13 mouse cellular contexts compared by ENCODE assay signal in the genomic region with DNA sequence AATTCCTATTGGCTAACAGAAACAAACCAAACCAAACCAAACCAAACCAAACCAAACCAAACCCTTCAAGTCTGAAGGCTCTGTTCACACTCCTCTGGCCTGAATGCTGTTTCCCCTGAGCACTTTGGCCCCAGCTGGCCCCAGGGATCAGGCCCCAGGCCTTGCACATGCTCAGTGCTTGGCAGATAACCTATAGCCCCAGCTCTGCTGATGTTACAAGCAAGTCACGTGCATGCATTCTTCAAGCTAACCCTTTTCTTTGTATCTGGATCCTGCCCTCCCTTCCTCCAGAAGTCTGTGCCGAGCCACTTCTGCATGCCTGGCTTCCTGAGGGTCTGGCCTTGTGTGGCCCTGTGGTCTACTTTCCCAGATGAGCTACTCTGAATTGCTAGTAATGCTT. TPM values are rescaled to one million over a fixed set of nuclear protein-coding genes. Genes with fewer than 3 reads are reported as not detected.
DNase-seq lines count a peak whose midpoint lies in the region; ATAC-seq and TF ChIP-seq lines count a peak whose summit lies in the region.
"Had no signal": no experiment of that assay in that cellular context is flagged by ENCODE, and none has a peak within 500 bp of the region (broad histone marks: within the 10 kb centered on the region; RNA-seq: fewer than 3 reads in every experiment).

No protein-coding gene starts in this region.

- intact Hi-C loops in left cerebral cortex, postnatal 25 days (cut with DNase I) = no loop called here

- DNase-seq in embryo, embryonic 10.5 days (ENCODE audit: low spot score) = peak; percentile 43
- no peak for DNase-seq in embryo, embryonic 9.5 days (ENCODE audit: extremely low spot score)
- DNase-seq in kidney, adult 2 months = no peak
- DNase-seq in kidney, adult 18-20 months = no peak
- no peak for DNase-seq in G1E (ENCODE audit: low spot score)
- DNase-seq in limb, embryonic 10.5 days (ENCODE audit: low spot score) = no peak
- DNase-seq in left cerebral cortex, postnatal 25 days (ENCODE audit: low spot score in 2 of 2) = no peak
- DNase-seq: cerebellum, postnatal 10 days; midbrain, embryonic 14.5 days had no signal

- no peak for TF ChIP-seq CTCF in kidney, adult 2 months (conservative IDR thresholded peaks at IDR 0.05; ENCODE audit: insufficient read depth, insufficient read length, low read depth, low read length)
- no peak for TF ChIP-seq CTCF in G1E (IDR thresholded peaks at IDR 0.05; ENCODE audit: low read depth, low read length)

- WGBS in kidney, adult 2 months = 44% methylated on average over 2 of the region's 2 CpGs
- WGBS in limb, embryonic 10.5 days = 41% methylated on average over 2 of the region's 2 CpGs

- H3K27ac ChIP-seq in kidney, adult 2 months (ENCODE audit: insufficient read depth, low read depth, low read length) = peak overlapping the region; percentile 60
- H3K27ac ChIP-seq in limb, embryonic 10.5 days = peak overlapping the region; percentile 63
- H3K27ac ChIP-seq: forebrain, embryonic 15.5 days; limb, embryonic 12.5 days had no signal

- H3K4me3 ChIP-seq in kidney, adult 2 months (ENCODE audit: insufficient read depth, low read depth, low read length) = no peak overlapping the region
- H3K4me3 ChIP-seq in G1E (ENCODE audit: low read depth, low read length) = peak overlapping the region; percentile 13; the same call in 1 of the 2 replicates
- H3K4me3 ChIP-seq in limb, embryonic 10.5 days = no peak overlapping the region
- H3K4me3 ChIP-seq: forebrain, embryonic 15.5 days; limb, embryonic 12.5 days had no signal

- no peak for TF ChIP-seq POLR2A in kidney, adult 2 months (IDR thresholded peaks at IDR 0.05; ENCODE audit: low read depth, low read length)

- H3K9me3 ChIP-seq in G1E (replicated peaks) = no peaks in the 10 kb centered on the region
- no peaks in the 10 kb centered on the region for H3K9me3 ChIP-seq in limb, embryonic 10.5 days (replicated peaks)
- H3K9me3 ChIP-seq: forebrain, embryonic 15.5 days; limb, embryonic 12.5 days had no signal

- ATAC-seq in G1E (ENCODE audit: extremely low read depth, insufficient number of reproducible peaks, low FRiP score, poor library complexity, severe bottlenecking) = peak; percentile 51; the same call in 1 of the 2 replicates
- no peak for ATAC-seq in megakaryocyte progenitor cell, adult 5-6 weeks (replicated peaks; ENCODE audit: poor library complexity)
- ATAC-seq: forebrain, embryonic 15.5 days; Patski had no signal

- no peaks in the 10 kb centered on the region for H3K27me3 ChIP-seq in kidney, adult 2 months (replicated peaks; ENCODE audit: control insufficient read depth, insufficient read depth, low read length)
- H3K27me3 ChIP-seq in G1E (ENCODE audit: insufficient read depth, low read length) = no peaks in the 10 kb centered on the region
- no peaks in the 10 kb centered on the region for H3K27me3 ChIP-seq in limb, embryonic 10.5 days (ENCODE audit: low read depth, poor library complexity, severe bottlenecking)
- H3K27me3 ChIP-seq: forebrain, embryonic 15.5 days; limb, embryonic 12.5 days; Patski had no signal

- H3K36me3 ChIP-seq in kidney, adult 2 months (ENCODE audit: control insufficient read depth, insufficient read depth, low read length) = no peaks in the 10 kb centered on the region
- no peaks in the 10 kb centered on the region for H3K36me3 ChIP-seq in G1E (replicated peaks)
- no peaks in the 10 kb centered on the region for H3K36me3 ChIP-seq in limb, embryonic 10.5 days
- H3K36me3 ChIP-seq: forebrain, embryonic 15.5 days; limb, embryonic 12.5 days had no signal

- H3K4me1 ChIP-seq in kidney, adult 2 months (ENCODE audit: control insufficient read depth, insufficient read depth, low read length) = peaks cover 31% of the 10 kb centered on the region
- H3K4me1 ChIP-seq in G1E (ENCODE audit: insufficient read depth, low read depth, low read length) = peaks cover 75% of the 10 kb centered on the region
- H3K4me1 ChIP-seq in limb, embryonic 10.5 days = peaks cover 46% of the 10 kb centered on the region

RNA-seq across cellular contexts. Expression of a gene that starts 46.4 kb away (rescaled TPM):
- 8.0 and 10.1 TPM in 2 replicates for polyA plus RNA-seq in kidney, adult 2 months (2012; rRNA removed)
- 35.2 and 38.5 TPM in 2 replicates for total RNA-seq in G1E (2014; fragmentation: Nextera tagmentation)
- total RNA-seq in G1E (2017) = 20.2 and 20.9 TPM in 2 replicates
- 4.8 and 6.2 TPM in 2 replicates for polyA plus RNA-seq in G1E (2012)
- polyA plus RNA-seq in limb, embryonic 10.5 days (2016; fragmentation: Nextera tagmentation; extraction: Ambion mirVana) = 61.2 and 74.4 TPM in 2 replicates
- 10 to 100 TPM; 16.5 to 16.6 TPM for total RNA-seq in left cerebral cortex, postnatal 25 days (2021)
- total RNA-seq in megakaryocyte progenitor cell, adult 5-6 weeks (2015) = 49.7 and 54.0 TPM in 2 replicates
- total RNA-seq in megakaryocyte progenitor cell, adult 5-6 weeks (2017) = 22.7 and 34.2 TPM in 2 replicates
